Mouse (Mus musculus) lung, postnatal 0 days (tissue): Measurements from ENCODE around the gene Osbpl7. TPM values are rescaled to one million over a fixed set of nuclear protein-coding genes. Genes with fewer than 3 reads are reported as not detected.
A peak's percentile ranks its signal among the peaks of the same experiment; 100 is the strongest.

ENCODE experiments used
- ATAC-seq: fragments of 200-750 bp; cut with Nextera tagmentation; 2 replicates; pipeline ENCODE4 v1.8.0; 2017; ENCODE audit warnings: moderate library complexity
- DNase-seq: peaks from one replicate; pipeline ENCODE4 v3.0.0-alpha.2; 2016; ENCODE audit warnings: low spot score
- H3K27ac ChIP-seq: fragments of 300-500 bp; sonication (generic); 2 replicates; pipeline ENCODE4 v1.5.1; 2014; ENCODE audit warnings: antibody characterized with exemption, mild to moderate bottlenecking, low read length, mixed read lengths
- H3K27me3 ChIP-seq: fragments of 300-500 bp; sonication (generic); replicated peaks from 2 replicates; pipeline ENCODE4 v1.6.1; 2014; ENCODE audit warnings: low read length, mixed read lengths; ENCODE audit not compliant: insufficient read depth
- H3K36me3 ChIP-seq: fragments of 300-500 bp; sonication (generic); 2 replicates; pipeline ENCODE4 v1.6.1; 2014; ENCODE audit warnings: low read length, mixed read lengths; ENCODE audit not compliant: insufficient read depth
- H3K4me1 ChIP-seq: fragments of 300-500 bp; sonication (generic); 2 replicates; pipeline ENCODE4 v1.6.1; 2014; ENCODE audit warnings: antibody characterized with exemption, low read depth, low read length, mixed read lengths; ENCODE audit not compliant: insufficient read depth
- H3K4me2 ChIP-seq: fragments of 300-500 bp; sonication (generic); replicated peaks from 2 replicates; pipeline ENCODE4 v1.6.1; 2014; ENCODE audit warnings: low read depth, mild to moderate bottlenecking, low read length, moderate library complexity, mixed read lengths
- H3K4me3 ChIP-seq: fragments of 300-500 bp; sonication (generic); 2 replicates; pipeline ENCODE4 v1.5.1; 2014; ENCODE audit warnings: low read depth, low read length
- H3K9ac ChIP-seq: fragments of 300-500 bp; sonication (generic); replicated peaks from 2 replicates; pipeline ENCODE4 v1.6.1; 2014; ENCODE audit warnings: low read depth, mild to moderate bottlenecking
- H3K9me3 ChIP-seq: fragments of 300-500 bp; sonication (generic); 2 replicates; pipeline ENCODE4 v1.6.1; 2016; ENCODE audit warnings: low read length, mixed read lengths
- CTCF ChIP-seq: IDR thresholded peaks from 2 replicates; pipeline ENCODE4 v1.5.1; 2016; ENCODE audit warnings: antibody characterized with exemption, mild to moderate bottlenecking
- EP300 ChIP-seq: IDR thresholded peaks from 2 replicates; pipeline ENCODE4 v1.6.1; 2016; ENCODE audit warnings: antibody characterized with exemption, mild to moderate bottlenecking, control low read depth
- WGBS: fragments of 180-500 bp; shearing (Covaris S2); extraction: QIAGEN DNeasy Blood & Tissue Kit; methylation state at CpG from one replicate; pipeline ENCODE4 v1.1.7; 2014; 5-methylcytosine and 5-hydroxymethylcytosine counted together
- polyA plus RNA-seq: library from polyadenylated mRNA; unstranded; fragments of >200 nt; fragmentation: Nextera tagmentation; extraction: Ambion mirVana; gene quantifications from 2 replicates; pipeline ENCODE4 v1.2.1, GENCODE M21; 2015

The Osbpl7 gene
- polyA plus RNA-seq, 1 experiment from 2014 or later: 11.9 TPM

DNA sequence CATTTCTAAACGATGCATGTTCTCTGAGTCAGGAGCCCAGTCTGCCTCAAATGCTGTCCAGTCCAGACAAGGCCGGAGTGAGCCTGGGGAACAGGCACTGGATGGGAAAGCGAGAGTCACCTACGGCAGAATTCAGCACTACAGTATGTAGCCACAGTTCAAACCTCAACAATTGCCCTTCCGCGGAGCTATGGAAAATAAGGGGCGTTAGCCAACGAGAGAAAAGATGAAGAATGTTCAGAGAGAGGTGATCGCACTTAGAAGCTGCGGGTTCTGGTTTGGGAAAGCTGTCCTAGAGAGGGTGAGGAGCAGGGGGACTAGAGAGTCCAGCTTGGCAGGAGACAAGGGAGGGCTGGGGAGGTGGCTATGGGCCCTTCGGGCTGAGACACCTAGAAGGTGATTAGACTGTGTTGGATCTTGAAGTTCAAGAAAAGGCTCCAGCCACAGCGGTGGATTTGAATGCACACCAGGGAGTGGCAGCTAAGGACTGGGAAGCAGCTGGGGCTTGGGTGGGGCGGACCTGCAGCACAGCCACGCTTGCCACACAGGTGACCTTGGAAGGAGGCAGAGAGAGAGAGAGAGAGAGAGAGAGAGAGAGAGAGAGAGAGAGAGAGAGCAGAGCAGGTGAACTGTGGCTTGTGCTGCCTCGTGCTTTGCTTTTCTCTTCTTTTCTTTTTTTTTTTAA, 34.5 kb downstream of the Osbpl7 start:
- 86% methylated on average over 15 of the region's 15 CpGs for WGBS
- no peaks in the 10 kb centered on the region for H3K27me3 ChIP-seq
- H3K9ac ChIP-seq: no peak overlapping the region
- TF ChIP-seq CTCF: no peak
- TF ChIP-seq EP300: no peak
- no peak overlapping the region for H3K4me2 ChIP-seq
- ATAC-seq (no peak), DNase-seq (no peak)
- no peak overlapping the region for H3K27ac ChIP-seq
- no peaks in the 10 kb centered on the region for H3K36me3 ChIP-seq
- H3K4me3 ChIP-seq: no peak overlapping the region
- H3K4me1 ChIP-seq: no peaks in the 10 kb centered on the region
- H3K9me3 ChIP-seq: peaks cover 6% of the 10 kb centered on the region; the same call in 1 of the 2 replicates

DNA sequence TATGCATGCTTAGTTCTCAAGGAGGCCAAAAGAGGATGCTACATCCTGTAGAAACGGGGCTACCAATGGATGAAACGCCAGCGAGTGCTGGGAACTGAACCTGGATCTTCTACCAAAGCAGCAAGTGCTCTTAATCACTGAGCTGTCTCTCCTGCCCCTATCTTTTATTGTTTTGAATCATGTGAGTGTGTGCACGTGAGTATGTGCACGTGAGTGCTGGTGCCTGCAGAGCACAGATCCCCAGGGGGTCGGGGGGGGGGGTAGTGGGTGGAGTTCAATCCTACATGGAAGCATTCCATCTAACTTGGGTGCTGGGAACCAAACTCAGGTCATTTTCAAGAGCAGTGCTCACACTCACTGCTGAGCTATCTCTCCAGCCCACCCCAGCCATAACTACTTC, 35.9 kb downstream of the Osbpl7 start:
- DNase-seq: no peak
- H3K4me3 ChIP-seq: no peak overlapping the region
- no peaks in the 10 kb centered on the region for H3K4me1 ChIP-seq
- H3K9ac ChIP-seq: no peak overlapping the region
- H3K9me3 ChIP-seq: peaks cover 6% of the 10 kb centered on the region; the same call in 1 of the 2 replicates
- no peaks in the 10 kb centered on the region for H3K27me3 ChIP-seq
- TF ChIP-seq CTCF: no peak
- TF ChIP-seq EP300: no peak
- ATAC-seq: no peak
- 63% methylated on average over 6 of the region's 6 CpGs for WGBS
- H3K36me3 ChIP-seq: no peaks in the 10 kb centered on the region
- no peak overlapping the region for H3K4me2 ChIP-seq
- H3K27ac ChIP-seq: no peak overlapping the region

DNA sequence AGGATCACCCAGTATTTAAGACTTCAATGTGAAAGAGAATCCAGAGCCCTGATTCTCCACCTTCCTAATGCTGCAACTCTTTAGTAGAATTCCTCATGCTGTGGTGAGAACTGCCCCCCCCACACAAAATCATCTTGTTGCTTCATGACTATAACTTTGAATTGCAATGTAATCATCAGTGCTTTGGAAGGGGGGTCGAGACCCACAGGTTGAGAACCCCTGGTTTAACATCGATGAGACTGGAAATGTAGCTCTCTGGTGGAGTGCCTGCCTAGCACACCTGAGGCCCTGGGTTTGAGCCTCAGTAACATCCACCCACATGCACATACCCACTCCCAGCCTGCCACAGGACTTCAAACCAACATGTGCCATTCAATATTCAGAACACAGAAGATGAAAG, 44.2 kb downstream of the Osbpl7 start:
- Histone ChIP-seq H3K27me3 (peaks cover 5% of the 10 kb centered on the region; the same call in 1 of the 2 replicates), H3K36me3 (no peaks in the 10 kb centered on the region), H3K27ac (no peak overlapping the region), H3K9ac (no peak overlapping the region), H3K9me3 (no peaks in the 10 kb centered on the region), H3K4me3 (no peak overlapping the region), H3K4me2 (no peak overlapping the region), H3K4me1 (no peaks in the 10 kb centered on the region)
- ATAC-seq (no peak), DNase-seq (no peak)
- WGBS: 46% methylated on average over 2 of the region's 2 CpGs
- TF ChIP-seq EP300 (no peak), CTCF (no peak)

- WGBS: 20% methylated on average over 17 of the region's 18 CpGs
- H3K4me3 ChIP-seq: no peak overlapping the region
- no peak for DNase-seq
- H3K4me1 ChIP-seq: no peaks in the 10 kb centered on the region
- no peak overlapping the region for H3K27ac ChIP-seq
- TF ChIP-seq EP300: no peak
- TF ChIP-seq CTCF: no peak
- peak overlapping the region; percentile 27; the same call in 1 of the 2 replicates for H3K4me2 ChIP-seq
- H3K27me3 ChIP-seq: peaks cover 10% of the 10 kb centered on the region; the same call in 1 of the 2 replicates
- H3K9ac ChIP-seq: no peak overlapping the region
- peak; percentile 21; the same call in 1 of the 2 replicates for ATAC-seq
- H3K9me3 ChIP-seq: no peaks in the 10 kb centered on the region
- no peaks in the 10 kb centered on the region for H3K36me3 ChIP-seq
Observed at GRCm38 (mm10) chr11:97098791-97099190, 48.4 kb downstream of the Osbpl7 start.

GRCm38 (mm10) chr11:97101722-97102121, 51.3 kb downstream of the Osbpl7 start:
- Histone ChIP-seq H3K9ac (no peak overlapping the region), H3K4me3 (no peak overlapping the region), H3K36me3 (no peaks in the 10 kb centered on the region), H3K27me3 (peaks cover 10% of the 10 kb centered on the region; the same call in 1 of the 2 replicates), H3K4me1 (no peaks in the 10 kb centered on the region), H3K27ac (no peak overlapping the region), H3K4me2 (no peak overlapping the region), H3K9me3 (no peaks in the 10 kb centered on the region)
- DNase-seq (peak; percentile 82), ATAC-seq (peak; percentile 54; the same call in 1 of the 2 replicates)
- TF ChIP-seq CTCF: peak; percentile 87
- TF ChIP-seq EP300: no peak
- 16% methylated on average over 8 of the region's 9 CpGs for WGBS

DNA sequence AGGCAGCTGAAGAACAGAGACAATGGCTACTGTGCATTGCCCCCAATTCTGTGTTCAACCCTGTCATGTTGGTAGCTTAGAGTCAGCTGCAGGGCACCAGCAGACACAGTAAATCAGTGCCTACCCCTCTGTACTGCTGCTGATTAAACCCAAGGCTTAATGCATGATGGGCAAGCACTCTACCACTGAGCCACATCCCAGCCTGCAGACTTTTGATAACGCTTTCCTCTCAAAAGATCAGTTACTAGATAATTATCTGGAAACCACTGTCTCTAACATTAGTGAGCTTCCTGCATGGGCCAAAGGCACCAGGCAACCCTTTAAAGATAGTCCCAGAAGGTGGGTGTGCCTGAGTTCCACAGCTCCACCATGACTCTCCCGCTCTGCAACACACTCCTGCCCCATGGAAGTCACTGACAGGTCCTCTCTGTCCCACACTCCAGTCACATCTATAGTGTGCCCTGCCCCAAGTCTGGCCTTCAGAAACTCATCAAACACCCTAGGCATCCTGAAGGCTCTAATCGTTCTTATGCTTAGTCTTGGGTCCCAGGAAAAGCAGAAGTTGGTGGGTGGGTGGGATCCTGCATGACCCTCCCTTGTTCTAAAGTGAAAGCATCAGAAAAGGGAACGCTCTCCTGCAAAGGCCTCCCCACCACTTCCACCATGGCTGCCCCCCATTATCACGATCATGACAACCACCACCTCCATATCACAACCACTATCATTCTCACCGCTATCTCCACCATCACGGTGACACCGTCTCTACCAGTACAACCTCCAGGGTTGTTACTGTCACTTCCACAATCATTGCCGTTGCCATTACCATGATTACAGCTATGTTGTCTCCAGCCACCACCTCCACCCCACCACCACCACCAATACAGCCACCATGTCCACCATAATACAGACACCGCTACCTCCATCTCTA, 53.0 kb downstream of the Osbpl7 start:
- H3K9me3 ChIP-seq: no peaks in the 10 kb centered on the region
- no peak overlapping the region for H3K27ac ChIP-seq
- no peak for TF ChIP-seq CTCF
- TF ChIP-seq EP300: no peak
- no peak for DNase-seq
- peaks cover 10% of the 10 kb centered on the region; the same call in 1 of the 2 replicates for H3K27me3 ChIP-seq
- H3K4me1 ChIP-seq: no peaks in the 10 kb centered on the region
- no peak for ATAC-seq
- H3K4me3 ChIP-seq: no peak overlapping the region
- H3K9ac ChIP-seq: no peak overlapping the region
- H3K4me2 ChIP-seq: no peak overlapping the region
- 84% methylated on average over 10 of the region's 10 CpGs for WGBS
- H3K36me3 ChIP-seq: no peaks in the 10 kb centered on the region
